Mouse (Mus musculus): Measurements from ENCODE around the gene Stag1. TPM values are rescaled to one million over a fixed set of nuclear protein-coding genes. Genes with fewer than 3 reads are reported as not detected.

The Stag1 gene
- polyA plus RNA-seq, 1 experiment from 2014 or later = 61.0 TPM

GRCm38 (mm10) chr9:100580196-100580740 lies 17.3 kb upstream of the Stag1 start:
- Histone ChIP-seq H3K27ac (peak overlapping the region; percentile 42; the same call in 1 of the 2 replicates), H3K9ac (no peak overlapping the region), H3K27me3 (no peaks in the 10 kb centered on the region), H3K9me3 (no peaks in the 10 kb centered on the region), H3K36me3 (replicated peaks) (no peaks in the 10 kb centered on the region), H3K4me1 (peaks cover 33% of the 10 kb centered on the region), H3K4me3 (replicated peaks) (no peak overlapping the region), H3K4me2 (no peak overlapping the region)
- 0 out of 2 replicates have a peak, but pooled peaks have one; percentile 59 for ATAC-seq (ENCODE audit: low FRiP score)
- 33% methylated on average over 20 of the region's 20 CpGs for WGBS

GRCm38 (mm10) chr9:100581543-100582492 lies 15.8 kb upstream of the Stag1 start:
- Histone ChIP-seq H3K9me3 (no peaks in the 10 kb centered on the region), H3K27ac (peak overlapping the region; percentile 75), H3K4me3 (replicated peaks) (no peak overlapping the region), H3K9ac (no peak overlapping the region), H3K4me1 (peaks cover 33% of the 10 kb centered on the region), H3K27me3 (no peaks in the 10 kb centered on the region), H3K4me2 (peak overlapping the region; percentile 3), H3K36me3 (replicated peaks) (no peaks in the 10 kb centered on the region)
- WGBS = 22% methylated on average over 13 of the region's 13 CpGs
- peak; percentile 69; the same call in 1 of the 2 replicates for ATAC-seq (ENCODE audit: low FRiP score)

GRCm38 (mm10) chr9:100582883-100583575 lies 14.6 kb upstream of the Stag1 start:
- WGBS = 59% methylated on average over 13 of the region's 13 CpGs
- H3K4me1 ChIP-seq = peaks cover 33% of the 10 kb centered on the region
- no peak overlapping the region for H3K4me2 ChIP-seq
- no peak for ATAC-seq (ENCODE audit: low FRiP score)
- no peak overlapping the region for H3K9ac ChIP-seq
- no peaks in the 10 kb centered on the region for H3K27me3 ChIP-seq
- no peaks in the 10 kb centered on the region for H3K36me3 ChIP-seq (replicated peaks)
- peak overlapping the region; percentile 53; the same call in 1 of the 2 replicates for H3K27ac ChIP-seq
- H3K4me3 ChIP-seq (replicated peaks) = no peak overlapping the region
- no peaks in the 10 kb centered on the region for H3K9me3 ChIP-seq

- Histone ChIP-seq H3K4me2 (no peak overlapping the region), H3K27ac (no peak overlapping the region), H3K36me3 (replicated peaks) (no peaks in the 10 kb centered on the region), H3K9ac (no peak overlapping the region), H3K4me3 (replicated peaks) (no peak overlapping the region), H3K9me3 (no peaks in the 10 kb centered on the region), H3K4me1 (peaks cover 33% of the 10 kb centered on the region), H3K27me3 (no peaks in the 10 kb centered on the region)
- no peak for ATAC-seq (ENCODE audit: low FRiP score)
- 87% methylated on average over 4 of the region's 4 CpGs for WGBS
Observed at GRCm38 (mm10) chr9:100584031-100584430, 13.6 kb upstream of the Stag1 start.

- 82% methylated on average over 4 of the region's 4 CpGs for WGBS
- Histone ChIP-seq H3K4me1 (no peaks in the 10 kb centered on the region; the same call in 1 of the 2 replicates), H3K27me3 (no peaks in the 10 kb centered on the region), H3K9me3 (no peaks in the 10 kb centered on the region), H3K9ac (no peak overlapping the region), H3K27ac (no peak overlapping the region), H3K4me2 (no peak overlapping the region), H3K36me3 (replicated peaks) (no peaks in the 10 kb centered on the region), H3K4me3 (replicated peaks) (no peak overlapping the region)
- no peak for ATAC-seq (ENCODE audit: low FRiP score)
Observed at GRCm38 (mm10) chr9:100590462-100590861, 7.1 kb upstream of the Stag1 start.

GRCm38 (mm10) chr9:100596317-100596716 lies 1.3 kb upstream of the Stag1 start:
- H3K9me3 ChIP-seq = no peaks in the 10 kb centered on the region
- H3K27me3 ChIP-seq = no peaks in the 10 kb centered on the region
- H3K36me3 ChIP-seq (replicated peaks) = no peaks in the 10 kb centered on the region
- H3K4me2 ChIP-seq = no peak overlapping the region
- no peak overlapping the region for H3K9ac ChIP-seq
- H3K4me1 ChIP-seq = peaks cover 15% of the 10 kb centered on the region
- ATAC-seq (ENCODE audit: low FRiP score) = no peak
- 86% methylated on average over 8 of the region's 8 CpGs for WGBS
- H3K27ac ChIP-seq = no peak overlapping the region
- no peak overlapping the region for H3K4me3 ChIP-seq (replicated peaks)

- Histone ChIP-seq H3K4me2 (no peak overlapping the region), H3K27ac (peak overlapping the region; percentile 56), H3K4me1 (peaks cover 15% of the 10 kb centered on the region), H3K9me3 (no peaks in the 10 kb centered on the region), H3K9ac (no peak overlapping the region), H3K27me3 (no peaks in the 10 kb centered on the region), H3K36me3 (replicated peaks) (no peaks in the 10 kb centered on the region), H3K4me3 (replicated peaks) (no peak overlapping the region)
- 27% methylated on average over 3 of the region's 3 CpGs for WGBS
- peak; percentile 64 for ATAC-seq (ENCODE audit: low FRiP score)
Observed at GRCm38 (mm10) chr9:100599761-100600328, 2.2 kb downstream of the Stag1 start.

- 94% methylated on average over 1 of the region's 1 CpGs for WGBS
- Histone ChIP-seq H3K4me2 (no peak overlapping the region), H3K27ac (no peak overlapping the region), H3K27me3 (no peaks in the 10 kb centered on the region), H3K9ac (no peak overlapping the region), H3K4me1 (peaks cover 19% of the 10 kb centered on the region), H3K9me3 (no peaks in the 10 kb centered on the region), H3K36me3 (replicated peaks) (no peaks in the 10 kb centered on the region), H3K4me3 (replicated peaks) (no peak overlapping the region)
- no peak for ATAC-seq (ENCODE audit: low FRiP score)
Observed at GRCm38 (mm10) chr9:100602130-100602529, 4.5 kb downstream of the Stag1 start.

- ATAC-seq (ENCODE audit: low FRiP score) = no peak
- Histone ChIP-seq H3K27ac (no peak overlapping the region), H3K27me3 (no peaks in the 10 kb centered on the region), H3K4me1 (peaks cover 19% of the 10 kb centered on the region), H3K9ac (no peak overlapping the region), H3K9me3 (no peaks in the 10 kb centered on the region), H3K4me3 (replicated peaks) (no peak overlapping the region), H3K36me3 (replicated peaks) (no peaks in the 10 kb centered on the region), H3K4me2 (no peak overlapping the region)
- WGBS = 73% methylated on average over 5 of the region's 5 CpGs
Observed at GRCm38 (mm10) chr9:100603156-100603555, 5.6 kb downstream of the Stag1 start.

GRCm38 (mm10) chr9:100605522-100605921 lies 7.9 kb downstream of the Stag1 start:
- no peak overlapping the region for H3K4me2 ChIP-seq
- H3K36me3 ChIP-seq (replicated peaks) = no peaks in the 10 kb centered on the region
- no peak overlapping the region for H3K9ac ChIP-seq
- no peaks in the 10 kb centered on the region for H3K27me3 ChIP-seq
- no peak overlapping the region for H3K27ac ChIP-seq
- 95% methylated on average over 1 of the region's 1 CpGs for WGBS
- H3K4me1 ChIP-seq = 0 out of 2 replicates have a peak, but pooled peaks cover 4% of the 10 kb centered on the region
- no peaks in the 10 kb centered on the region for H3K9me3 ChIP-seq
- no peak for ATAC-seq (ENCODE audit: low FRiP score)
- H3K4me3 ChIP-seq (replicated peaks) = no peak overlapping the region

- Histone ChIP-seq H3K27me3 (no peaks in the 10 kb centered on the region), H3K9me3 (no peaks in the 10 kb centered on the region), H3K27ac (no peak overlapping the region), H3K4me2 (no peak overlapping the region), H3K36me3 (replicated peaks) (no peaks in the 10 kb centered on the region), H3K4me1 (0 out of 2 replicates have a peak, but pooled peaks cover 4% of the 10 kb centered on the region), H3K9ac (no peak overlapping the region), H3K4me3 (replicated peaks) (no peak overlapping the region)
- ATAC-seq (ENCODE audit: low FRiP score) = no peak
- WGBS = 63% methylated on average over 7 of the region's 7 CpGs
Observed at GRCm38 (mm10) chr9:100605985-100606554, 8.5 kb downstream of the Stag1 start.

All from forebrain, embryonic 12.5 days (tissue).